Mouse (Mus musculus): ENCODE measurements around the gene Zfp112.

GRCm38 (mm10) chr7:24086871-24087270 lies 25.2 kb upstream of the Zfp112 start:
- TF ChIP-seq EP300 (IDR thresholded peaks at IDR 0.05; ENCODE audit: low read depth), result no peak
- TF ChIP-seq CTCF (IDR thresholded peaks at IDR 0.05; ENCODE audit: low read depth), result no peak

All from liver, postnatal 0 days (tissue).